In genomic region chr14:10480681-10481080, GRCm38 (mm10) we compare ENCODE assay signal across 21 mouse cellular contexts.
DNase-seq lines count a peak whose midpoint lies in the region; ATAC-seq and TF ChIP-seq lines count a peak whose summit lies in the region.
"Had no signal": no experiment of that assay in that cellular context is flagged by ENCODE, and none has a peak within 500 bp of the region (broad histone marks: within the 10 kb centered on the region; RNA-seq: fewer than 3 reads in every experiment).

No protein-coding gene starts in this region.

- H3K27me3 ChIP-seq in intestine, embryonic 15.5 days (replicated peaks) = no peaks in the 10 kb centered on the region
- H3K27me3 ChIP-seq in intestine, postnatal 0 days (replicated peaks; ENCODE audit: control insufficient read depth, insufficient read depth, low read length) = no peaks in the 10 kb centered on the region
- no peaks in the 10 kb centered on the region for H3K27me3 ChIP-seq in intestine, embryonic 16.5 days (replicated peaks; ENCODE audit: control insufficient read depth, insufficient read depth, low read length)
- no peaks in the 10 kb centered on the region for H3K27me3 ChIP-seq in small intestine, adult 2 months (ENCODE audit: control insufficient read depth, insufficient read depth, low read length)
- H3K27me3 ChIP-seq: CH12.LX, Patski had no signal

- no peaks in the 10 kb centered on the region for H3K36me3 ChIP-seq in intestine, embryonic 15.5 days
- H3K36me3 ChIP-seq in intestine, postnatal 0 days (ENCODE audit: control insufficient read depth, insufficient read depth) = no peaks in the 10 kb centered on the region
- no peaks in the 10 kb centered on the region for H3K36me3 ChIP-seq in intestine, embryonic 16.5 days (ENCODE audit: control insufficient read depth, insufficient read depth, low read length)
- H3K36me3 ChIP-seq in small intestine, adult 2 months (ENCODE audit: control insufficient read depth, insufficient read depth, low read length) = no peaks in the 10 kb centered on the region
- H3K36me3 ChIP-seq: G1E had no signal

- H3K4me2 ChIP-seq in intestine, embryonic 15.5 days (replicated peaks) = no peak overlapping the region
- H3K4me2 ChIP-seq in intestine, postnatal 0 days (replicated peaks; ENCODE audit: low read depth) = no peak overlapping the region
- H3K4me2 ChIP-seq in intestine, embryonic 16.5 days (ENCODE audit: low read depth, low read length) = no peak overlapping the region

- H3K9ac ChIP-seq in intestine, embryonic 15.5 days = no peak overlapping the region
- H3K9ac ChIP-seq in intestine, postnatal 0 days (ENCODE audit: low read depth, low read length) = no peak overlapping the region
- no peak overlapping the region for H3K9ac ChIP-seq in intestine, embryonic 16.5 days (ENCODE audit: low read depth, low read length)

- no peak for DNase-seq in ovary, postnatal 36 days (ENCODE audit: low spot score)
- no peak for DNase-seq in left cerebral cortex, adult 9 months (ENCODE audit: low spot score in 2 of 2)
- DNase-seq: adrenal gland, adult 2 months; adrenal gland, adult 8-10 months; adrenal gland, postnatal 10 days; adrenal gland, postnatal 14 days; adrenal gland, postnatal 25 days; adrenal gland, postnatal 36 days; B cell, adult 2 months; cerebellum, adult 11 months; cerebellum, adult 11-12 months; cerebellum, adult 18-20 months had no signal

- no peak for TF ChIP-seq POLR2A in small intestine, adult 2 months (IDR thresholded peaks at IDR 0.05; ENCODE audit: low read depth, low read length)

- ATAC-seq in intestine, embryonic 15.5 days = peak; percentile 76
- ATAC-seq in intestine, postnatal 0 days = no peak
- peak; percentile 77 for ATAC-seq in intestine, embryonic 16.5 days
- ATAC-seq: activated CD4-positive, CD25-positive, alpha-beta regulatory T cell, adult 4 months; CD4-positive, CD25-positive, alpha-beta regulatory T cell, adult 4 months; Patski had no signal

- no peak for TF ChIP-seq CTCF in intestine, postnatal 0 days (IDR thresholded peaks at IDR 0.05; ENCODE audit: low read depth)
- no peak for TF ChIP-seq CTCF in small intestine, adult 2 months (IDR thresholded peaks at IDR 0.05; ENCODE audit: extremely low read depth, insufficient read length, insufficient replicate concordance, low read depth, low read length)

- no peak overlapping the region for H3K4me3 ChIP-seq in intestine, embryonic 15.5 days (replicated peaks)
- no peak overlapping the region for H3K4me3 ChIP-seq in intestine, postnatal 0 days (ENCODE audit: low read depth, low read length)
- no peak overlapping the region for H3K4me3 ChIP-seq in intestine, embryonic 16.5 days (ENCODE audit: low read length)
- H3K4me3 ChIP-seq in small intestine, adult 2 months (ENCODE audit: low read depth, low read length) = no peak overlapping the region

- no peaks in the 10 kb centered on the region for H3K9me3 ChIP-seq in intestine, embryonic 15.5 days
- H3K9me3 ChIP-seq in intestine, postnatal 0 days (ENCODE audit: control insufficient read depth) = no peaks in the 10 kb centered on the region
- H3K9me3 ChIP-seq in intestine, embryonic 16.5 days (ENCODE audit: control insufficient read depth, low read length) = no peaks in the 10 kb centered on the region
- H3K9me3 ChIP-seq: G1E had no signal

- no peak overlapping the region for H3K27ac ChIP-seq in intestine, embryonic 15.5 days
- H3K27ac ChIP-seq in intestine, postnatal 0 days (ENCODE audit: low read depth, low read length) = no peak overlapping the region
- H3K27ac ChIP-seq in intestine, embryonic 16.5 days (ENCODE audit: low read length) = no peak overlapping the region
- H3K27ac ChIP-seq in small intestine, adult 2 months (ENCODE audit: insufficient read depth, low read depth, low read length) = peak overlapping the region; percentile 71

- 55% methylated on average over 1 of the region's 1 CpGs for WGBS in intestine, embryonic 15.5 days
- WGBS in intestine, postnatal 0 days = 22% methylated on average over 1 of the region's 1 CpGs
- WGBS in intestine, embryonic 16.5 days = 53% methylated on average over 1 of the region's 1 CpGs
- WGBS in small intestine, adult 2 months = 17% methylated on average over 1 of the region's 1 CpGs

- no peaks in the 10 kb centered on the region for H3K4me1 ChIP-seq in intestine, embryonic 15.5 days (replicated peaks)
- H3K4me1 ChIP-seq in intestine, postnatal 0 days (replicated peaks; ENCODE audit: control insufficient read depth, insufficient read depth, low read length) = no peaks in the 10 kb centered on the region
- no peaks in the 10 kb centered on the region for H3K4me1 ChIP-seq in intestine, embryonic 16.5 days (ENCODE audit: control insufficient read depth, insufficient read depth, low read length)
- H3K4me1 ChIP-seq in small intestine, adult 2 months (ENCODE audit: control insufficient read depth, insufficient read depth, insufficient read length, low read length) = peaks cover 8% of the 10 kb centered on the region; the same call in 1 of the 2 replicates
